Mouse (Mus musculus): ENCODE results near the gene Fam217a.
"Not testable (repeated sequence)": the region's sequence is repeated elsewhere in the genome, so short reads cannot be mapped to it uniquely, and the experiment has no call there.

Gene Fam217a

DNA sequence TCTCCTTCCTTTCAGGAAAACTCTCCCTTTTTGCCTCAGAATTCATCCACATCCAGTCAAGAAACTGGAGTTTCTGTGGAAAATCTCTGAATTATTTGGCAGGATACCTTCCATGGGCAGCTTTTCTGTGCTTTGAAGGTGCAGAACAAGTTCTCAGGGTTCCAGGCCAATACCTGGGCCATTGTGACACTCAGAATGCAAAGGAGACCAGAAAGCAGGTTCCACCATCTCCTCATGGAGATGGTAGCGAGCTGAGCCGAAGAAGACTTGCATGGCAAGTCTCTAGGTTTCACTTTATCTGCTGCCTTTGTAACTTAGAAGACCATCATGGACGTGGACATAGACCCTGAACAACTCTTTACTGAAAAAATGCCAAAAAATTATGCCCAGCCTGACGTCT, at the start of gene Fam217a, which contains the start of gene 4933417A18Rik:
Gene Fam217a (minus strand): TSS at position 101 of the 400 bp plus-strand sequence.
Gene 4933417A18Rik (plus strand): TSS at position 200 of the 400 bp plus-strand sequence.
- no peak for DNase-seq (ENCODE audit: low spot score)

DNA sequence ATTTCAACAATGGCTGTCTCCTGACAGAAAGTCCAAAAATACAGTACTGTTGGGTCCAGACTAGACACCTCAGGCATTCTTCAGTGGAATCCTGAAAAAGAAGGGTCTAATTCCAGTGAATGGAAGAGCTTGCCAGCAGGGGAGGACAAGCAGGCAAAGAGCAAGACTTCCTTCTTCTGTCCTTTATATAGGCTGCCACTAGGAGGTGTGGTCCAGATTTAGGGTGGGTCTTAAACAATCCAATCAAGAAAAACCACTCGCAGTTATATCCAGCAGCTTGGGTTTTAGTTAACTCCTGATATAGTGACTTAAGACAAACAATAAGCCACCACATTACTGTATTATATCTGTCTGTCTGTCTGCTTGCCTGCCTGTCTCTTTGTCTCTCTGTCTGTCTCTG, 49.7 kb upstream of the Fam217a start:
- DNase-seq (ENCODE audit: low spot score): peak; percentile 17

DNA sequence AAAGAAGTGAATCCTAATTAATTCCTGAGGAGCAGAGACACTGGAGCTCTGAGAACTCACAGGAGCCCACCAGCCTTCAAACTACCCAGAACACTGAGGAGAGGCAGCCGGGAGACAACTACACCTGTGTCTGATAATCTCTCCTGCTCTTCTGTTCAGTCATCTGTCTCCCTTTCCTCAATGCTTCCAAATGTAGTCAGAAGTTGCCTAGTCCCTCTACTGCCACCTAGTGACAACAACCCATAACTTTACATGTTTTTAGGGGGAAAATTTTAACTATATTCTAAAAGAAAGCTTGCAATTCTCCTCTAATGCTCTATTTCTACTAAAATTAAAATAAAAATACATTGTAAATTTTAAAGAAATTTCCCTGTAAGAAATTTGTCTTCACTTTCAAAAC, 49.0 kb upstream of the Fam217a start:
- DNase-seq (ENCODE audit: low spot score): peak; percentile 57

DNA sequence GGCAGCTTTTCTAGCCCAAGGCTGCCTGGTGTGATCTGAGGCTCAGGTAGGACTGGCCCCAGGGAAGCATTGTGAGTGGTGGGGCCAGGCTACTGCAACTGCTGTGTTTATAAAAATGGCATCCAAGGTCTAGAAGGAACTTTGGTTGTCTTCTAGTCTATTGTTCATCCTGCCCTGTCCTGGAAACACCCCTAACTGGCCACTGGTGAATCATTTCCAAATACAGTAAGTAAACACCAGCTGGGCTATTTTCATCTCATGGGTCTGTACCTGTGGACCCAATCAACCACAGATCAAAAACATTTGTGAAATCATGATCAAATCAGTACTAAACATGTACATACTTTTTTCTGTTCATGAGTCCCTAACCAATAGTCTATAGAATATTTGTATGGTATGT, 48.3 kb upstream of the Fam217a start:
- not testable (repeated sequence) for DNase-seq (ENCODE audit: low spot score)

DNA sequence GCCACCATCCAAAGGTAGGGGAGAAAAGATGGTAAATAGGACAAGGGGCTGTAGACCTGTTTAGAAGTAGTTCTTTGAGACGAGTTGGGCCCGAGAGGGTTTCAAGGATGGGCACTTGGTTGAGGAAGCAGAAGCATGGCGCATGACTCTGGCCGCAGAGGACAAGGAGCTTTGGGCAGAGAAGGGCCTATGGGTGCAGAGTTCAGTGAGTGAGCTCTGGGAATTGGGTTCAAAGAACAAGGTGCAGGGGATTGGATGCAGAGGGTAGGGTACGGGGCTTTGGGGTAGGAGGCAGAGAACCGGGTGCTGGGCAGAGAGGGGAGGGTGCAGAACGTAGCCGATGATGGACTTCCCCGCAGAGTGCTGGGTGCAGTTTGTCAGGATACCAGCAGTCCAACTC, 41.5 kb upstream of the Fam217a start:
- DNase-seq (ENCODE audit: low spot score): not testable (repeated sequence)

DNA sequence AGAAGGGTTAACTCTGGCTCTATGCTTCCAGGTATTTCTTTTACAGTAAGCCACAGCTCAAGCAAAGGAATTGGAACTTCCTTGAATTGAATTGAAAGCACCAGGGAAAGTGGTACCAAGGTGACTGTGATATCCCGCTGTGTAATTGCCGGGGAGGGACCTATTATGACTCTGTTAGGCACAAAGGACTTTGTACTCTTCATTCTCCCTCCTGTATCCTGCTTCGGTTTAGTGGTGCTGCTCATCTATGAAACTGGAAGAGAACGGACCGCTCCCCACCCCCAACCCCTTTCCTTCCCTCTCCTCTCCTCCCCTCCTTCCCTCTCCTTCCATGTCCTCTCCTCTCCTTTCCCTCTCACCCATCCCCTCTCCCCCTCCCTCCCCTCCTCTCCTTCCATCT, 40.8 kb upstream of the Fam217a start:
- peak; percentile 24 for DNase-seq (ENCODE audit: low spot score)

DNA sequence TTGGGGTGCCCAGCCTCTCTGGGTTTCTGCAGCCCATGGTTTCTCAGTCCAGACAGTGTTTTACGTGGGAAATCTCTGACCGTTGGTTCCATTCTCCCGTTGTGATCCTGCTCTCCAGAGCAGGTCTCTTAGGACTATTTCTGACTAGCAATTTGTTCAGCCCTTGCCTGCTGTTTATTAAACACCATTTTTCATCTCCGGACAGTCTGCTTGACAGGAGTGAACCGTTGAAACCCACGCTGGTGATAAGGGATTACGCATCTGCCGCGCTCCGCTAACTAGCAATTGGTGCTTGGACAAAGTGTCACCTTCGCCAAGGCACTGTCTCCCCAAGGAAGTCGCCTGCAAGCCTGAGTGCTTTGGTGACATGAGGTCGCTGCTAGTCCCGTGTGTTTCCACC, 40.3 kb upstream of the Fam217a start:
- peak; percentile 25 for DNase-seq (ENCODE audit: low spot score)

DNA sequence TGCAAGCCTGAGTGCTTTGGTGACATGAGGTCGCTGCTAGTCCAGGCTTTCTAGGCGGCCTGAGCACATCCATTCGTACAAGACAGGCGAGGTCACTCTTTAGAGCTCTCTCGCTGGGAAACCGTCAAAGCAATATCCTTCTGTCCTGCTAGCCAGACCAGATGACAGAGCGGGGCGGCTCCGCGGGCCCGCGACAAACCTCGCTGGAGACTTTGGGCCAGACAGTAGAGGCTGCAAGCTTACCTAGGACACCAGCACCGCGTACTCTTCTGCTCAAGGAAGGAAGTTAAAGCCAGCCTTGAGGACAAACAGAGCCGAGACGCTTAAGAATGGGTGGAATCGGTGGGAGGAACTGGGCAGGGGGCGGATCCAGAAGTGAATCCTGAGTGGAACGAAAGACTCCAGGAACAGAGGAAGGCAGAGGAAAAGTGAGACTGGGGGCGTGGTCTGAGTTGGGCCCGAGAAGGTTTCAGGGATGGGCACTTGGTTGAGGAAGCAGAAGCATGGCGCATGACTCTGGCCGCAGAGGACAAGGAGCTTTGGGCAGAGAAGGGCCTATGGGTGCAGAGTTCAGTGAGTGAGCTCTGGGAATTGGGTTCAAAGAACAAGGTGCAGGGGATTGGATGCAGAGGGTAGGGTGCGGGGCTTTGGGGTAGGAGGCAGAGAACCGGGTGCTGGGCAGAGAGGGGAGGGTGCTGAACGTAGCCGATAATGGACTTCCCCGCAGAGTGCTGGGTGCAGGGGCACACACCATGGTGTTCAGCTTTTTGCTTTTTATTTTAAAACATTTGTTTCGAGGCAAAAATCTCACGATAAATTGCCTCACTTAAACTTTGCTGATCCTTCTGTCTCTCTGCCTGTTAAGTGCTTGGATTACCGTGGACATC, 39.6 kb upstream of the Fam217a start, which contains the start of gene Eci3:
Gene Eci3 (minus strand): TSS at position 300 of the 887 bp plus-strand sequence.
- DNase-seq (ENCODE audit: low spot score): peak; percentile 59

DNA sequence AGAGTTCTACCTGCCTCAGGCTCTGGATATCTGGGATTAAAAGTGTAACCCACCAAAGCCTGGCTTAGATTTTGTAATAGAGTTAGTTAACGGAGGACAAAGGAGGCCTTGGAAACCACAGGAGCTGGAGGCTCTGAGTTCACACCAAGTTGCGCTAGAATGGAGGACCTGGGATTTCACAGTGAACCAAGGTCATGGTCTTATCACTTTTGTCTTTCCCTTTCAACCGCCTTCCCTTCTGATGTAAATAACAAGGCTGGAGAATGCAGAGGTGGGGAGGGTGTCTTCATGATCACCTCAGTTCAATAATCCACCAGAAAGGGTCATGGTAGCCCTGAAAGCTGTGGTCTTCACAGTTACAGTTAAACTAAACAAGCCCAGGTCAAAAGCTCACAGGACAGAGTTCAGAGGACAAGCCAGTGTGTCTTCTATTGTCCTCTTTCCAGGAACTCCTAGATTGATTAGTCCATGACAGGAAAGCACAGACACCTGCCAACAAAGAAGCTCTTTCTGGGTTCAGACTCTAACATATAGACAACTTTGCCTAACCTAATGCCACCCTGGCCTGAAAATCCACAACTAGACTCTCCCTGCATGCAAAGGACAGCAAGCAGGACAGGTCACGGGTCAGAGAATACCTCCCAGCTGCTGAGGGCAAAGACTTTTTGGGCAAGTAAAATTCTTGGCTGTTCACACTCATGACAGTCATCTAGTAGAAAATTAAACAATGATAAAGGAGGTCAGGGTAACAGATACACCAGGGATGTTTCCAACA, 37.1 kb upstream of the Fam217a start:
- DNase-seq (ENCODE audit: low spot score): no peak

DNA sequence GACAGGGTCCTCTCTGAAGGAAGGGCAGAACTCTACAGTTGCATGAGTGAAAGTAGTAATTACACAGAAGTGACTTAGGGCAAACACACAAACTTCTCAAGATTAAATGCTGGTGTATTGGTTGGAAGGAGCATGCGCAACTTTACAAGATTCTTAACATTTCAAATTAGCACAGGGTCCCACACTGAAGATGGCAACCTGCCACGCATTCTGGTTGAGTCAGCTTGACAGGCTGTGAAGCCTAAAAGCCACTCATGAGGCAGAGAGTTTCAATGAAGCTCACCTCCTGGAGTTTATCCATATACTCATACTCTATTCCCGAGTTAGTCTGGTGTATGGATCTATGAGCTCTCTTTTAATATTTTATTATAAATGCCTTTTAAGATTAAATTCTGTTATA, 34.0 kb upstream of the Fam217a start:
- not testable (repeated sequence) for DNase-seq (ENCODE audit: low spot score)

DNA sequence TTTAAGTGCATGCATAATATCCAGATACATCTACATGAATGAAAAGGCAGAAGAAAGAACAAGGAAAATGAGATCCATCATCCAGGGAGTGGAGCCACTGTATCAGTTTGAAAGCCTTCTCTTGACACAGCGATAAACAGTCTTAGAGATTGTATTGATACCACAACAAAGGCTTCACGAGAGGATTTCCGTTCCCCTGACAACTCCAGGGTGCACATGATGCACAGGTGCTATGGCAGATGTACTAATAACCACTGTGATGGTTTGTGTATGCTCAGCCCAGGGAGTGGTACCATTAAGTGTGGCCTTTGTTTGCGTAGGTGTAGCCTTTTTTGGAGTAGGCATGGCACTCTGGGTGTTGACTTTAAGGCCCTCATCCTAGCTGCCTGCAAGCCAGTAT, 32.8 kb upstream of the Fam217a start:
- DNase-seq (ENCODE audit: low spot score): no peak

DNA sequence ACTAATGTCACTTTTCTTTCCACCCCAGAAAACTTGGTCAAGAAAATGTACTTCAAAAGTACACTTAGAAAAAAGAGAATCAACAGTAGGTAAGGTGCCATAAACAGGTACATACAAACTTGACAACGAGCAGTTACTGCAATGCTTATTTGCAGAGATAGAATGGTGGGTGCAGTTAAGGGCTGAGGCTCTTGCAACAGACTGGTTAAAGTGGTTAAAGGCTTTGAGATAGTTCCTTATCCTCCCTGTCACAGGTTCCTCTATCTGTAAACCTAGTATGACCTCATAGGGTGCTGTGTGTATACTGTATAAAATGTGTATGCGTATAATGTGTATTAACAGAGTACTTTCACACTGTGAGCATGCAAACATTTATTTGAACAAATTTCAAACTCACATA, 27.3 kb upstream of the Fam217a start:
- not testable (repeated sequence) for DNase-seq (ENCODE audit: low spot score)

DNA sequence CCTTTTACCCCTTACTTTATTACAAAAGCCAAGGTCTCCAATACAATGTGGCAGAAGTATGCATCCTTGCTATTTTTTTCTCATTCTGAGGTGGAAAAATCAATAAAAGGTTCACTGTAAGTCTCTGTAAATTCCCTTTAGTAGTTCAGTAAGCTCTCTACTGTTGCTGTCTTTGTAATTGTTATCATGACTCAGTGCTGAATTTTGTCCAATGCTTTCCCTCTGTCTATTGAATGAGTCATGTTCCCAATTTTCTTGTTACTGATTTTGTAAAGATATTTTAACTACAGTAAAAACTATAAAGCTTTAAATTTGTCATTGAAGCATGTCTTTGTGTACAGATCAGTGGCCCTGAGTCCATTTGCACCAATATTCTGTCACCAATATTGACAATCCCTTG, 18.3 kb upstream of the Fam217a start:
- no peak for DNase-seq (ENCODE audit: low spot score)

DNA sequence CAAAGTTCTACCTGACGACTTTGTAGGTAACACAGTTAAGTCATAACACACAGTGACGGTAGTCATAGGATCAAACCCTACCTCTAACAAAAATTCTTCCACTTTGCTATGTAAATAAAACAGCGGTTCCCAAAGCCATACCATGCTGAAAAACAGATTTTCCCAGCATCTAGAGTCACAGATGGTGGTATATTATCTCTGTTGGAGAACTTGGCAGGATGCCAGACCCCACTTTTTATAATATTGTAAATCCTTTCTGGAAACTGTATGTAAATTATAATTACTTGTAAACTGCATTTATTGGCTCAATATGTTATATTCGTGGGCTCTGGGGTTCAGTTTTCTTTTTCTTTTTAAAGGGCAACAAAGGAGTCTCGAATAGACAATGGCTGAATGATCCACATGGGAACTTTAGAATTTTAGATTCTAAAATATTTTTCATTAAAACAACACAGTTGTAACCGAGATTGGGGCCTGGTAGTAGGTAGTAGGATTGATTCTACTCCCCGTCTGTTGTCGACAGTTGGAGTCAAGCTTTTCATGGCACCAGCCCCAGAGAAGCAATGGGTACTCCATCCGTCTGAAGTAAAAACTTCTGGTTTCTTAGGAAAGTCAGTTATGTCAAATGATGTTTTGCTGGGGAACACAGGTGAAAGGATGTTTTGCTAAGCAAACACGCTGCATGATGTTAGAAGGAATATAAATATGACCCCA, 11.0 kb upstream of the Fam217a start:
- DNase-seq (ENCODE audit: low spot score): no peak

DNA sequence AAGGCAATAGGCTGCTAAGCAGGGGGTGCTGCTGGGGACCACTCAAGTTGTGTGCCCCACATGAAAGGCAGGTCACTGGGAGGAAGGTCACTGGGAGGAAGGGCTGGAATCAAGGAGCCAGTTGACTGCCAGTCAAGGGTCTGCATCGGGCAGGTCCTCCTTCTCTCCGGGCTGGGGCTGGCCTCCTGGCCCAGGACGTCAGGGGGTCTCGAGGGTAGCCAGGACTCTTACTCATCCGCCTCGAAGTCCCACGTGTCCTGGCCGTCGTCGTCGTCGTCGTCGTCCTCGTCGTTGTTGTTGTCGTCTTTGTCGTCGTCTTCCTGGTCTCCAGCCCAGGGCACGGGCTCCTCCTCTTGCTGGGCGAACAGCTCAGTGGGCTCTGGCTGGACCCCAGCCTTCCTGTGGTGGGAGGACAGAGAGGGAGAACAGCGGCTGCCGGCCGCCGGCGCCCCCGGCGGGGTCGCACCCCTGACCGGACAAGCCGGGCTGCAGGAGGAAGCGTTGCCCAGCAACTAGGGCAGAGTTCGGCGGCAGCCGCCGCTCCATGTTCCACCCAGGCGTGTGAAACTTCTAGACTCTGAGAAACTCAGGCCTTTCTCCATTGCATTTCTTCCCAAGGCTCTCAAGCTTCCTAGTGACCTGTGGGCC, 7.5 kb downstream of the Fam217a start:
- DNase-seq (ENCODE audit: low spot score): peak; percentile 28

DNA sequence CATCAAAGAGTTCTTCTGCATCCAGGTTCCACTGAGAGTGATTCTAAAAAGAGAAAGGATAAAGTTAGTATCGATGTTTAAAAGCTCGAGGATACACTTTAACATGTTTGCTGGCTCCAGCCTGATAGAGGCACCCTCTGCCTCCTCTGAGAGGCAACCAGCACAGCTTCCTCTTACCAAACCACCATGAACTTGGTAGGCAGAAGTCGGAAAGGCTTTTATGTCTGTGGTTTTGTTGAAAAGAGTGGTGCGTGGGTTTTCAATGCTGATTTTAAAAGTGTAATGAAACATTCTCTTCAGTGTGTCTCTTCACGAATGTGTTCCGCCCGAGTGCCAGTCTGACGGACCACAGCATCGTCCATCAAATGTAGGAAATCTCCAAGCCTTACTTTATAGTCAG, 9.5 kb downstream of the Fam217a start:
- no peak for DNase-seq (ENCODE audit: low spot score)

DNA sequence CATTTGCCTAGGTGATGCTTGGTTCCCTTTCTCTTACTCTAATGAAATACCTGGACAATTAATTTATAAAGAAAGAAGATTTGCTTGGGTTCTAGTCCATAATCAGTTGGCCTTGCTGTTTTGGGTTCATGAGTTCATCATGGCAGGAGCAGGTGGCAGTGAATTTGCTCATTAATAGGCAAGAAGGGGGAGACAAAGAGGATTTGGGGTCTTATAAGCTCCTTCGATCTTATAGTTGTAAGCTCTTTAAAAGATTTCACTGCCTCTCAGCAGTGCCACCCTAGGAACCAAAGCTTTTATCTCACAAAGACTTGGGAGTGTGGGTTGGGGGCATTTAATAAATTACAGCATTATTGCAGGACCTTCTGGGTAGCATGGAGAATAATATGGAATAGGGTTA, 31.2 kb downstream of the Fam217a start:
- DNase-seq (ENCODE audit: low spot score): no peak

DNA sequence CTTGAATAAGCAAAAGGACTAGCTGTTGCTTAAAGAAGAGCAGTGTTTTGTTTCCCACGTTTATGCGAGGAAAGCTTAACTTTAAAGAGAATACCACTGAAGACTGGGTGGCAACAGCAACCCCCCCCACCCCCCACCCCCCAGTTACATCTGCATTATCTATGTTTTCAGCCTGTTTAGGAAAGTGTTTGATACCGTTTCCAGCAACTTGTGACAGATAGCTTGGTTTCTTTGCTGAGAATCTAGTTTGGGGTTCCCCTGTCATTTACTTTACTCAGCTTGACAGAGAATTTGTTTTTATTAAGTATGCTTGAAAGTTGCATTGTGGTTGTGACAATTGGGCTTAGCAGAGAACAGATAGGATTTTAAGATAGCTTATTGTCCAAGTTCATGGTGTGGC, 47.6 kb downstream of the Fam217a start:
- no peak for DNase-seq (ENCODE audit: low spot score)

DNA sequence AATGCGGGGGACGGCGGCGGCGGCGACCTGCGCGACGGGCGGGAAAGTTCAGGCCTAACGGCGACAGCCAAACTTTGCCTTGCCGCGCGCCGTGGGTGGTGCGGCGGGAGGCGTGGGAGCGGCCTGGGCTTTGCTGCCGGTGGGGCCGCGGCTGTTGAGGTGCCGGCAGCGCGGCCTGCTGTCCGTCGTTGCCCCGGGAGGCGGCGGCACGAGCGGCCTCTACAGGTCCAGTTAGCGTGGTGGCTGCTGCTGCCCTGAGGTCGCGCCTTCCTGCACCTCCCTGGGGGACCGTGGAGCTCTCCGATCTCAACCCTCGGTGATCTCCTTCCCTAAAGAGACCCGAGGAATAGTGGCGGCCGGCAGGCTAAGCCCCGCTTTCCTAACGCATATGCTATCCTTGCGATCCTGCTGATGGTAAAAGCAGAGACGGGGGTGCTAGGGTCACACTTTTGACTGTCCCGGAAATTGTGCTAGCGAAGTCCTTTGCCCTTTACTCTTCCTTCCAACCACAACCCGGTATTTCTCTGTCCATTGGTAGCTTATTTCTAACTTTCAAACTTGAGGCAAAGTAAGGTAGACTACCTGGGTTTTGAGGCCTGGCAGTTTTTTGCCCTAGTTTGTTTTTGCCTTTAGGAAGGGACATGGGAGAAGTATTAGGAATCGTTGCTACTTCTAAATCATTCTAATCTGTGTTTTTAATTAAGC, 48.2 kb downstream of the Fam217a start:
- DNase-seq (ENCODE audit: low spot score): peak; percentile 73

DNA sequence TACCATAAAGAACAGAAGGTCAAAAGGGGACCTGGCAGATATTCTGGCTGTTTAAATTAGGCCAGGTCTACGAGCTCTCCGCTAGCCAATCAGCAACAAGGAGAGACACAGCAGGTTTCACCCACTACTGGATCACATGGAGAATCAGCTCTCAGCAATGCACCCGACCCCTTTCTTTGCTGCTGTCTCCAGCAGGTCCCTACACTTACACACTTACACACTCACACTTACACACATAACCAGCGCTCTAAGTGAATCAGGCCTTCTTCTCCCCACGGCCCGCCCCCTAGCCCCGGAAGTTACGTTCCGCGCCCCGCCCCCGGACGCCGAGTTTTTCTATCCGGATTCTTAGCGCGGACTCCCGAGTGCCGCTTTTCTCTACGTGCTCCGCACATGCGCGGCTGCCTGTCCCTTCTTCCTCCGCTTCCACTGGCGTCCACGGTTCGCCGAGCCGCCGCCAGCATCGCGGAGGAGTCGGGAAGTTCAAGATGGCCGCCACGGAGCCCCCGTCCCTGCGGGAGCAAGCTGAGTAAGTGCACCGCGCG, 48.9 kb downstream of the Fam217a start, which contains the start of gene Prpf4b:
Gene Prpf4b (plus strand): TSS at position 137 of the 545 bp plus-strand sequence.
- DNase-seq (ENCODE audit: low spot score): peak; percentile 92

DNA sequence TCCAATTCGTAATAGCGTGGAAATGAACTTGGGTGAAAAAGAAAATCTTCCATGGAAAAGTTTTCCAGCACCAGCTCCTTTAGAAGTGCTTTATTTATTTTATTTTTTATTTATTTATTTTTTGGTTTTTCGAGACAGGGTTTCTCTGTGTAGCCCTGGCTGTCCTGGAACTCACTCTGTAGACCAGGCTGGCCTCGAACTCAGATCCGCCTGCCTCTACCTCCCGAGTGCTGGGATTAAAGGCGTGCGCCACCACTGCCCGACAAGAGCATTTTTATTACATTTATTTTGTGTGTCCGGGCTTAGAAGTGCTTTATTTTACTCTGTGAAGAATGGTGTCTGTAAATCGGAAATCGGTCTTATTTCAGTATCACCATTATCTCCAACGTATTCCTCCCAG, 49.4 kb downstream of the Fam217a start:
- DNase-seq (ENCODE audit: low spot score): not testable (repeated sequence)

All from retina, embryonic 14.5 days (tissue).